10 mouse cellular contexts compared by ENCODE assay signal in genomic region chr11:49252048-49252447, GRCm38 (mm10). TPM values are rescaled to one million over a fixed set of nuclear protein-coding genes. Genes with fewer than 3 reads are reported as not detected.
DNase-seq lines count a peak whose midpoint lies in the region; ATAC-seq and TF ChIP-seq lines count a peak whose summit lies in the region.
"Had no signal": no experiment of that assay in that cellular context is flagged by ENCODE, and none has a peak within 500 bp of the region (broad histone marks: within the 10 kb centered on the region; RNA-seq: fewer than 3 reads in every experiment).

No protein-coding gene starts in this region.

- H3K27ac ChIP-seq in kidney, embryonic 16.5 days (ENCODE audit: low read length), result no peak overlapping the region
- H3K27ac ChIP-seq in embryonic facial prominence, embryonic 10.5 days (replicated peaks), result no peak overlapping the region
- no peak overlapping the region for H3K27ac ChIP-seq in intestine, postnatal 0 days (ENCODE audit: low read depth, low read length)
- H3K27ac ChIP-seq in stomach, embryonic 16.5 days (ENCODE audit: low read length), result no peak overlapping the region
- H3K27ac ChIP-seq: hindbrain, embryonic 15.5 days; neural tube, embryonic 13.5 days had no signal

- TF ChIP-seq CTCF in intestine, postnatal 0 days (IDR thresholded peaks at IDR 0.05; ENCODE audit: low read depth), result no peak

- peak overlapping the region; percentile 78 for H3K4me3 ChIP-seq in kidney, embryonic 16.5 days (ENCODE audit: low read length)
- 0 out of 2 replicates have a peak overlapping the region, but pooled peaks have one; percentile 83 for H3K4me3 ChIP-seq in embryonic facial prominence, embryonic 10.5 days
- H3K4me3 ChIP-seq in intestine, postnatal 0 days (ENCODE audit: low read depth, low read length), result no peak overlapping the region
- H3K4me3 ChIP-seq in stomach, embryonic 16.5 days (replicated peaks; ENCODE audit: low read length), result no peak overlapping the region; the same call in 1 of the 2 replicates
- H3K4me3 ChIP-seq: hindbrain, embryonic 15.5 days had no signal

- peak overlapping the region; percentile 80 for H3K4me2 ChIP-seq in kidney, embryonic 16.5 days (replicated peaks; ENCODE audit: low read depth, low read length)
- H3K4me2 ChIP-seq in intestine, postnatal 0 days (replicated peaks; ENCODE audit: low read depth), result peak overlapping the region; percentile 89
- H3K4me2 ChIP-seq in stomach, embryonic 16.5 days (ENCODE audit: low read depth, low read length), result peak overlapping the region; percentile 77

- H3K9ac ChIP-seq in kidney, embryonic 16.5 days (replicated peaks; ENCODE audit: low read length), result 0 out of 2 replicates have a peak overlapping the region, but pooled peaks have one; percentile 10
- no peak overlapping the region for H3K9ac ChIP-seq in intestine, postnatal 0 days (ENCODE audit: low read depth, low read length)
- 0 out of 2 replicates have a peak overlapping the region, but pooled peaks have one; percentile 5 for H3K9ac ChIP-seq in stomach, embryonic 16.5 days (ENCODE audit: low read length)
- H3K9ac ChIP-seq: hindbrain, embryonic 15.5 days; neural tube, embryonic 13.5 days had no signal

- no peak for ATAC-seq in kidney, embryonic 16.5 days (ENCODE audit: low FRiP score, low TSS enrichment)
- no peak for ATAC-seq in intestine, postnatal 0 days
- ATAC-seq in stomach, embryonic 16.5 days (ENCODE audit: insufficient read depth, low FRiP score), result no peak

- H3K27me3 ChIP-seq in kidney, embryonic 16.5 days (ENCODE audit: insufficient read depth, low read length), result no peaks in the 10 kb centered on the region
- H3K27me3 ChIP-seq in embryonic facial prominence, embryonic 10.5 days (replicated peaks; ENCODE audit: low read depth, poor library complexity, severe bottlenecking), result no peaks in the 10 kb centered on the region
- no peaks in the 10 kb centered on the region for H3K27me3 ChIP-seq in intestine, postnatal 0 days (replicated peaks; ENCODE audit: control insufficient read depth, insufficient read depth, low read length)
- H3K27me3 ChIP-seq in stomach, embryonic 16.5 days (ENCODE audit: control insufficient read depth, insufficient read depth, low read length), result no peaks in the 10 kb centered on the region
- H3K27me3 ChIP-seq: hindbrain, embryonic 15.5 days; neural tube, embryonic 13.5 days had no signal

- no peaks in the 10 kb centered on the region for H3K9me3 ChIP-seq in kidney, embryonic 16.5 days (ENCODE audit: low read length)
- H3K9me3 ChIP-seq in embryonic facial prominence, embryonic 10.5 days, result no peaks in the 10 kb centered on the region
- H3K9me3 ChIP-seq in intestine, postnatal 0 days (ENCODE audit: control insufficient read depth), result no peaks in the 10 kb centered on the region
- H3K9me3 ChIP-seq in stomach, embryonic 16.5 days (replicated peaks; ENCODE audit: control insufficient read depth, low read length), result no peaks in the 10 kb centered on the region
- H3K9me3 ChIP-seq: hindbrain, embryonic 15.5 days; neural tube, embryonic 13.5 days had no signal

- H3K4me1 ChIP-seq in kidney, embryonic 16.5 days (ENCODE audit: insufficient read depth, low read length), result peaks cover 43% of the 10 kb centered on the region
- peaks cover 42% of the 10 kb centered on the region for H3K4me1 ChIP-seq in embryonic facial prominence, embryonic 10.5 days
- peaks cover 32% of the 10 kb centered on the region for H3K4me1 ChIP-seq in intestine, postnatal 0 days (replicated peaks; ENCODE audit: control insufficient read depth, insufficient read depth, low read length)
- peaks cover 47% of the 10 kb centered on the region for H3K4me1 ChIP-seq in stomach, embryonic 16.5 days (ENCODE audit: control insufficient read depth, insufficient read depth, low read length)

- no peak for DNase-seq in kidney, adult 9 months
- no peak for DNase-seq in embryonic facial prominence, embryonic 10.5 days (ENCODE audit: low spot score)
- no peak for DNase-seq in ovary, adult 18-20 months (ENCODE audit: low spot score)
- no peak for DNase-seq in adrenal gland, adult 2 months

- 85% methylated on average over 5 of the region's 5 CpGs for WGBS in kidney, embryonic 16.5 days
- 93% methylated on average over 5 of the region's 5 CpGs for WGBS in embryonic facial prominence, embryonic 10.5 days
- 85% methylated on average over 5 of the region's 5 CpGs for WGBS in intestine, postnatal 0 days
- WGBS in stomach, embryonic 16.5 days, result 81% methylated on average over 5 of the region's 5 CpGs

- H3K36me3 ChIP-seq in kidney, embryonic 16.5 days (ENCODE audit: insufficient read depth, low read length), result peaks cover 23% of the 10 kb centered on the region
- peaks cover 47% of the 10 kb centered on the region for H3K36me3 ChIP-seq in embryonic facial prominence, embryonic 10.5 days (replicated peaks)
- H3K36me3 ChIP-seq in intestine, postnatal 0 days (ENCODE audit: control insufficient read depth, insufficient read depth), result peaks cover 28% of the 10 kb centered on the region
- peaks cover 12% of the 10 kb centered on the region; the same call in 1 of the 2 replicates for H3K36me3 ChIP-seq in stomach, embryonic 16.5 days (ENCODE audit: control insufficient read depth, insufficient read depth, low read length)

RNA-seq across cellular contexts. Expression of gene Mgat1, which starts 8.1 kb away (rescaled TPM):
- 88.9 and 91.9 TPM in 2 replicates for polyA plus RNA-seq in kidney, embryonic 16.5 days (2015; fragmentation: Nextera tagmentation; extraction: Ambion mirVana)
- 34.8 and 40.3 TPM in 2 replicates for polyA plus RNA-seq in embryonic facial prominence, embryonic 10.5 days (2016; fragmentation: Nextera tagmentation; extraction: Ambion mirVana)
- polyA plus RNA-seq in intestine, postnatal 0 days (2015; fragmentation: Nextera tagmentation; extraction: Ambion mirVana), result 59.0 and 62.2 TPM in 2 replicates
- polyA plus RNA-seq in stomach, embryonic 16.5 days (2015; fragmentation: Nextera tagmentation; extraction: Ambion mirVana), result 65.9 and 70.1 TPM in 2 replicates
- total RNA-seq in adrenal gland, adult 2 months (2021), result 100 to 1,000 TPM; 115 to 119 TPM
- 173 and 211 TPM in 2 replicates for polyA plus RNA-seq in adrenal gland, adult 2 months (2012; rRNA removed)

RNA-seq across cellular contexts. Expression of gene Olfr1393, which starts 26.1 kb away (rescaled TPM):
- polyA plus RNA-seq in kidney, embryonic 16.5 days (2015; fragmentation: Nextera tagmentation; extraction: Ambion mirVana), result not detected in 2 replicates
- 0.10 TPM in 1 of 2 replicates, not detected in the other for polyA plus RNA-seq in embryonic facial prominence, embryonic 10.5 days (2016; fragmentation: Nextera tagmentation; extraction: Ambion mirVana)
- 0.16 TPM in 1 of 2 replicates, not detected in the other for polyA plus RNA-seq in intestine, postnatal 0 days (2015; fragmentation: Nextera tagmentation; extraction: Ambion mirVana)
- 0.10 TPM in 1 of 2 replicates, not detected in the other for polyA plus RNA-seq in stomach, embryonic 16.5 days (2015; fragmentation: Nextera tagmentation; extraction: Ambion mirVana)
- under 1 TPM in 1 of 2 experiments, not detected in 1; 0.32 TPM for total RNA-seq in adrenal gland, adult 2 months (2021)
- 0.04 TPM in 1 of 2 replicates, not detected in the other for polyA plus RNA-seq in adrenal gland, adult 2 months (2012; rRNA removed)
- polyA plus RNA-seq: hindbrain, embryonic 15.5 days; neural tube, embryonic 13.5 days had no signal

RNA-seq across cellular contexts. Expression of gene Olfr1392, which starts 33.0 kb away (rescaled TPM):
- polyA plus RNA-seq in kidney, embryonic 16.5 days (2015; fragmentation: Nextera tagmentation; extraction: Ambion mirVana), result not detected in 2 replicates
- polyA plus RNA-seq in embryonic facial prominence, embryonic 10.5 days (2016; fragmentation: Nextera tagmentation; extraction: Ambion mirVana), result 0.06 TPM in 1 of 2 replicates, not detected in the other
- polyA plus RNA-seq in intestine, postnatal 0 days (2015; fragmentation: Nextera tagmentation; extraction: Ambion mirVana), result 0.08 TPM in 1 of 2 replicates, not detected in the other
- polyA plus RNA-seq in stomach, embryonic 16.5 days (2015; fragmentation: Nextera tagmentation; extraction: Ambion mirVana), result 0.08 TPM in 1 of 2 replicates, not detected in the other
- not detected for total RNA-seq in adrenal gland, adult 2 months (2021)
- polyA plus RNA-seq in adrenal gland, adult 2 months (2012; rRNA removed), result 0.22 TPM in 1 of 2 replicates, not detected in the other
- polyA plus RNA-seq: hindbrain, embryonic 15.5 days; neural tube, embryonic 13.5 days had no signal

RNA-seq across cellular contexts. Expression of gene Zfp62, which starts 49.0 kb away (rescaled TPM):
- 45.6 and 46.3 TPM in 2 replicates for polyA plus RNA-seq in kidney, embryonic 16.5 days (2015; fragmentation: Nextera tagmentation; extraction: Ambion mirVana)
- 46.8 and 50.0 TPM in 2 replicates for polyA plus RNA-seq in embryonic facial prominence, embryonic 10.5 days (2016; fragmentation: Nextera tagmentation; extraction: Ambion mirVana)
- 8.4 TPM in 2 replicates for polyA plus RNA-seq in intestine, postnatal 0 days (2015; fragmentation: Nextera tagmentation; extraction: Ambion mirVana)
- polyA plus RNA-seq in stomach, embryonic 16.5 days (2015; fragmentation: Nextera tagmentation; extraction: Ambion mirVana), result 30.3 and 32.9 TPM in 2 replicates
- total RNA-seq in adrenal gland, adult 2 months (2021), result 10 to 100 TPM; 25.8 to 40.9 TPM
- polyA plus RNA-seq in adrenal gland, adult 2 months (2012; rRNA removed), result 2.2 and 2.7 TPM in 2 replicates

RNA-seq across cellular contexts. Expression of gene Olfr10, which starts 52.5 kb away (rescaled TPM):
- not detected in 2 replicates for polyA plus RNA-seq in kidney, embryonic 16.5 days (2015; fragmentation: Nextera tagmentation; extraction: Ambion mirVana)
- not detected in 2 replicates for polyA plus RNA-seq in embryonic facial prominence, embryonic 10.5 days (2016; fragmentation: Nextera tagmentation; extraction: Ambion mirVana)
- polyA plus RNA-seq in intestine, postnatal 0 days (2015; fragmentation: Nextera tagmentation; extraction: Ambion mirVana), result not detected in 2 replicates
- polyA plus RNA-seq in stomach, embryonic 16.5 days (2015; fragmentation: Nextera tagmentation; extraction: Ambion mirVana), result not detected in 2 replicates
- not detected for total RNA-seq in adrenal gland, adult 2 months (2021)
- polyA plus RNA-seq in adrenal gland, adult 2 months (2012; rRNA removed), result not detected in 2 replicates
- total RNA-seq: left cerebral cortex, postnatal 10 days had no signal
- polyA plus RNA-seq: hindbrain, embryonic 15.5 days; neural tube, embryonic 13.5 days had no signal

Comparison
In these comparisons a context has a peak if more than half of its experiments do, and no peak if none do; other contexts are left out.
1. H3K4me3 ChIP-seq: peak in kidney, embryonic 16.5 days (single experiment) and embryonic facial prominence, embryonic 10.5 days (single experiment); none in intestine, postnatal 0 days (single experiment) and stomach, embryonic 16.5 days (single experiment).
2. Peak in every context shown above with its lines, with median percentiles within 50 percentile points of each other: H3K4me2 ChIP-seq.